Mouse (Mus musculus): ENCODE measurements around the gene Phyhd1. TPM values are rescaled to one million over a fixed set of nuclear protein-coding genes. Genes with fewer than 3 reads are reported as not detected.
A peak's percentile ranks its signal among the peaks of the same experiment; 100 is the strongest.

Gene Phyhd1
- total RNA-seq, 4 experiments from 2014 or later, result 16.6 to 22.2 (median 19.5) TPM

DNA sequence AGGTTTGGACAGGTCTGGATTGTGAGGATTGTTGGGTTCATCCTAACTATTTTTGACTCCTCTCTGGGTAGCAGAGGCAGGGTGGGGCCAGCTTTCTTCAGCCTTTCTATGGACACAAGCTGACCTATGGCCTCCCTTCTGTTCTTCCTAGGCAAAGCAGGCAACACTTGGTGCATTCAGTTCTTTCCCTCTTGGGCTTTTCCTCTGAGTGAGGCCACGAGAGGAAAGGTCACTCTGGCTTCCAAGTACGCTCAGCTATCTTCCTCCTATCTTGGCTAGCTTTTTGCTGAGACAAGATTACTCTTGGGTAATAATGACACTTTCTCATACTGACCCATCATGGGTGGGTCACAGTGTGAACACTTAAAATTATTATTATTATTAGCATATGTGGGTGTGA, 17.2 kb downstream of the Phyhd1 start:
- DNase-seq (ENCODE audit: low spot score in 2 of 2), result no peak

DNA sequence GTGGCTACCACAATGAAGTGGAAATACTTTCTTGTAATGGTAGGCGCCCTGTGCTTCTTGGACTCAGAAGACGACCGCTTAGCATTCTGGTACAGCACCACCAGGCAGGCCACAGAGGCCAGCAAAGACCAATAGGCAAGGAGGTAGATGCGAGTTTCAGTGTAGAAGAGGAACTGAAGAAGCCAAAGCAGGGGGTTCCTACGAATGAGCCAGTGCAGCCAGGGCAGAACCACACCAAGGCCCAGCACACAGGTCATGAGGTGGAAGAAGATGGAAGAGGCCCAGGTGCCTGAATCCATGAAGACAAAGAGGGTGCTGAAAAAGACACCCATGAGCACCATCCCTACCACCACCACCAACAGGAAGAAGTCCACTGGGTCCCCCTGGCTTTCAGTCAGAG, 19.0 kb downstream of the Phyhd1 start:
- DNase-seq (ENCODE audit: low spot score in 2 of 2), result no peak

DNA sequence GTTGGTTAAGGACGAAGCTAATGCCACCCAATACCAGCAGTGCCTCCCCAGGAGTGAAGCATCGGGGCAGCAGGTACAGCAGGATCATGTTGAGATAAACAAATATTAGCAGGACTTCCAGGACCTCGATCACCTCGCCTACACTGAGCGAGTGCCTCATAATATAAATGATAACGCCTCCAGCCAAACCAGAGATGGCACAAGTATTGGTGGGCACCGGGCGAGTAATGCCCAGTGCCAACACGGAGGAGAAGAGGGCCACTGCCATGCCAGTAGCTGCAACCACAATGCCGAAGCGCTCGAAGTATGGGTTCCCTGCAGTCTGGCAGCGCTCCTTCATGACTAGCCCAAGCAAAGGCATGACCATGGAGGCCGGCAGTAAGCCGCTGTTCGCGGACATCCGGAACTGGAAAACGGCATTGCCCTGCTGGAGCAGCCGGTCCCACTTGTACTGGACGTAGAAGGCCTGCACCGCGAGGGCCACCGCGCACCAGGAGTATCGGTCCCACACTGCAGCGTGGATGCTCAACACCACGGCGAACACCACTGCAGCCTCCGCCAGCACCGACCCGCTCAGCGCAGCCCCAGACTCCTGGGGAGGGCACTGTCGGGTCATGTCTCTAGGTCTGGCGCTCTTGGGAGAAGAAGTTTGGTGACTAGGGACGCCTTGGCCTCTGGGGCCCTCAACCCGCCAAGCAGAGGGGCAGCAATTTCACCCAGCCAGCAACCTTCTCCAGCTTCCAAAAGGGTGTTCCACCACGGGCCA, 19.6 kb downstream of the Phyhd1 start:
- DNase-seq (ENCODE audit: low spot score in 2 of 2), result no peak

DNA sequence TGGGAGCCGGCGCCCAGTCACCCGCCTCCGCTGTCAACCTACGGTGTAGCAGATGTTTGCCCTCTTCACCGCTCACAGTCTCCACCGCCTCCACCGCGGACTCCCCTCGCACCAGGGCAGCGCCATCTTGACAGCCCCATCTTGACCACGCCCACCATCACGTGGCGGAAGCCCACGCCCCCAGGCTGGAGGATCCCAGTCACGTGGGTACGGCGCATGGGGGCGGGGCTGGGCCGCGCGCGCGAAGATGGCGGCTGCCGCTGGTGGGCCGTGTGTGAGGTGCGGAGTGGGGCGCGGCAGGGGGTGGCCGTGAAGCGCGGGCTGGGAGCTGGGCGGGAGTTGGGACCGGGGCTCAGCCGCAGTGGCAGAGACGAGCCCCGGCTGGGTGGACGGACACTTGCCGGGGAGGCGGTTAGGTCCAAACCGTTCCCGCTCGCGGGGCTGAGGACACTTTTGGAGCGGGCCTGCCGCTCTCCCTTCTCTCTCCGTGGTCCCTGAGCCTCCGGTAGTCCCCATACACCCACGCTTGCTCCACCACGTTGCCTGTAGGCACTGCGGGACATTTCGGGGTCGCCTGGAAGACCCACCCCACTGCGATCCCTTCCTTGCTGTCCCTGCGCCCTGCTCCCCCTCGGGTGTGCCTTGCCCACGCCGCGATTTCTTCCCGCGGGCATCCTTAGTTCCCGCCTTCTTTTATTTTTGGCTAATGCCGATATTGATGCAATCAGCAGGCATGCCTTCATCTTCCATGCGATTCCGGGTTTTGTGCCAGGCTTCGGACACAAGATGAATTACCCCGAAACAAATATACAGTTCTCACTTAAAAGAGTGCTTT, 20.4 kb downstream of the Phyhd1 start, which contains the start of the genes Dolk and Nup188:
Gene Dolk (minus strand): TSS at position 143 of the 835 bp plus-strand sequence.
Gene Nup188 (plus strand): TSS at position 206 of the 835 bp plus-strand sequence.
- peak; percentile 91 for DNase-seq (ENCODE audit: low spot score in 2 of 2)

DNA sequence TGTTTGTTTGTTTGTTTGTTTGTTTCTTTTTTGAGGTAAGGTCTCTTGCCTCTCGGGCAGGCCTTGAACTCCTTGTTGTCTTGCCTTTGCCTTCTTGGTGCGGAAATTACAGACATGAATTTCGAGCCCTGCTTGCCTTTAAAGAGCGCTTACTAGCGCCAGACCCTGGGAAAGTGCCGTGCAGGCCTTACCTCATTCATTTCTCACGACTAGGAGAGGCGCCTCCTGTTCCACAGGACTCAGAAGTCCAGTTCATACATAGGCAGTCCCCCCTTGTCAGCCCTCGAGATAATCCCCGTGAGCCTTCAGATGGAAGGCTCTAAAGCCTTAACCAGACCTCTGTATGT, 21.0 kb downstream of the Phyhd1 start:
- no peak for DNase-seq (ENCODE audit: low spot score in 2 of 2)

DNA sequence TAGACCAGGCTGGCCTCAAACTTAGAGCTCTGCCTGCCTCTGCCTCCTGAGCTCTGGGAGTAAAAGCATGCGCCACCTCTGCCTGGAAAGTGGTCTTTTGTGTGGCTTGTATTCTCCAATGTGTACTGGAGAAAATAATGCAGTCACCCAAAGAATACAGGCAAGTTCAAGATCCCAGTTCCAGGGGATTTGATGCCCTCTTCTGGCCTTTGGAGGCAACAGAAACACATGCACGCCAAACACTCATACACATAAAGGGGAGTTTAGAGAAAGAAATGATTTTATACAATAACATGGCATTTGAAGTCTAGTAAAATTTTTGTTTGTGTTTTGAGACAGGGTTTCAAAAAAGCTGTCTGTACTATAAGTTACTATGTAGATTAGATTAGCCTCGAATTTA, 33.5 kb downstream of the Phyhd1 start:
- DNase-seq (ENCODE audit: low spot score in 2 of 2), result no peak

DNA sequence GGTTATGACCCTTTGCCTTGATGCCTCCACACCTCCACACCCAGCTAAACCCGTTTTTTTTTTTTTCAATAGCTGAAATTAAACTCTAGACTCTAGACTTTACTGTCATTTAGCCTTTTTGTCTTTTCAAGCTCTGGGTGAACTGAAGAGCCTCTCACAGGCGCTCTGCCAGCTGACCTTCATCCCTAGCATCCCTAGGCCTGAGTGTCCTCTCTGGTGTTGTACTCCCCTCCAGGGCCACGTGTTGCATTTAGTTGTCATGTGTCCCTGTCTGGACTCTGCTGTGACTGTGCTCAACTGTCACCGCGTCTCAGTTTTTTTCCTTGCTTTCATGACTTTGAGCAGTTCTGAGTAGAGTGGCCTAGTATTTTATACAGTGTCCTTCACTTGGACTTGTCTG, 34.0 kb downstream of the Phyhd1 start:
- DNase-seq (ENCODE audit: low spot score in 2 of 2), result no peak

DNA sequence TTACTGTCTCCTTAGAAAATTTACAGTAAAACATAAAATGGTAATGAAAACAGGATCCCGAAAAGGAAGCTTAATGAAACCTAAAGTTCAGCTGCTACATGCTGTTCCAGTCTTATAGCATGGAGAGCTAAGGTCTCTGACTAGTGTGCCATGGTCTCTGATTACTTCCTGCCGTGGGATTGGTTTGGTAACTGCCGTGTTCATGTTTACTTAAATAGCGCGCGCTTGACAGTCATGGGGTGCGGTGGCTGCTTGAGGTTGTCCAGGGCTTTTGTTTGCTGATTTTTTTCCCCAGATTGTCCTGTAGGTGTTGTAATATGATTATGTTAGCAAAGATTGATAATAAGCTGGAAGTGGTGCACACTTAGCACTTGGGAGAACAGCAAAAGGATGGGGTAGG, 40.1 kb downstream of the Phyhd1 start:
- no peak for DNase-seq (ENCODE audit: low spot score in 2 of 2)

DNA sequence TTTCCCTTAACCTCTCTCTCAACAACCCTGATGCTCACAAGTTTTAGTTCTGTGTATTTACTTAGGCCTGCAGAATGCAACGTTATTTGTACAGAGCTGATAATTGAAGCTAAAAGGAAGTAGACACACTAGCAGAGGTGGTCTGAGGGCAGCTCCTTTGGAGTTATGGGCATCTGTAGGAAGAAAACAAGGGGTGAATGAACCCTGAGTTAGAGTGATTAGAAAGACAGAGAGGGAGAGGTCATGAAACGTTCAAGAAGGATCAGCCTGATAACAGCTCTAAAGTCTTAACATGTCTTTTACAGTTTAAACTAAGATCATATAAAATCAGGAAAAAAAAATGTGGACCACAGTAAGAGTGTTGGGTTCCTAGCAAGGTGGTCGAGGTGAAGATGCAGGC, 43.3 kb downstream of the Phyhd1 start:
- DNase-seq (ENCODE audit: low spot score in 2 of 2), result no peak

DNA sequence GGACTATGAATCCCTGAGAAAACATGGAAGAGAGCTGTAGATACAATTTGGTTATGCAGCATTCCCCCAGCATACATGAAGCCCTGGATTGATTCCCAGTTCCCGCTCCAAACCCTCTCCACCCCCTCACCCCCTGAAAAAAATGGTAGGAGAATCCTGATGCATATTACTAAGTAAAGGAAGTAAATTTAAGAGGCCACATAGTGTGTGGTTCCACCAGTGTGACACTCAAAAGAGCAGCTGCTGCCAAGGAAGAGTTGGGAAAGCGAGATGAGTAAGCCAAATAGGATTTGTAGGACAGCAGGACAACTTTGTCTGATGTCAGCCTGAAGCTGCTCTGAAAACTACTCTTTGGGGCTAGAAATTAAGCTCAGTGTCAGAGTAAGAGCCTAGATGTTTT, 45.5 kb downstream of the Phyhd1 start:
- DNase-seq (ENCODE audit: low spot score in 2 of 2), result no peak

DNA sequence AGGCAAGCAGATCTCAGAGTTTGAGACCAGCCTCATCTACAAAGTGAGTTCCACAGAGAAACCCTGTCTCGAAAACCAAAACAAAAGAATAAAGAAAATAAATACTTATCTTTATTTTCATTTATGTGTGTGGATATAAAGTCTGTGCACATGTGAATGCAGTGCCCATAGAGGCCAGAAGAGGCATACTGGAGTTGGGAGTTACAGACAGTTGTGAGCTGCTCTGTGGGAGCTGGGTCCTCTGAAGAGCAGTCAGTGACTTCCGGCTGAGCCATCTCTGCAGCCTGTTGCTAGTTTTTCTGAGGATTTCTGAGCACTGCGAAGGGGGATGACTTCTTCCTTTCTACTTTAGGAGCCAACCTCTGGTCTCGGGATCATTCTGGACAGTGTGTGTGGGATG, 50.1 kb downstream of the Phyhd1 start:
- no peak for DNase-seq (ENCODE audit: low spot score in 2 of 2)

DNA sequence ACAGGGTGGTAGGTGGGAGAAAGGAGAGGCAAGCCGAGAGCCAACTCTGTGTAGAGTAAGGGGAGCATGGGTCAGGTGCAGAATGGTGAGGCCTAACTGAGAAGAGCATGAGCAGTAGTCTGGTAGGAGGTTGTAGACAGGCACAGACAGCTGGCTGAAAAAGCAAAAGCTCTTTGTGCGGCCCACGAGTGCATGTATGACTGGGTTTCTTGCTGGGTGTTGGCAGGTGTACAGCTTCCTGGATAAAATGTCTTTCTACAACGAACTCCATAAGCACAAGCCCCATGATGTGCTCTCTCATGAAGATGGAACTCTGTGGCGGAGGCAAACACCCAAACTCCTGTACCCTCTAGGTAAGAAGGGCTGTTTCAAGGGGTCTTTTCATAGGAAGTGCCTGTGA, 51.0 kb downstream of the Phyhd1 start:
- DNase-seq (ENCODE audit: low spot score in 2 of 2), result no peak

DNA sequence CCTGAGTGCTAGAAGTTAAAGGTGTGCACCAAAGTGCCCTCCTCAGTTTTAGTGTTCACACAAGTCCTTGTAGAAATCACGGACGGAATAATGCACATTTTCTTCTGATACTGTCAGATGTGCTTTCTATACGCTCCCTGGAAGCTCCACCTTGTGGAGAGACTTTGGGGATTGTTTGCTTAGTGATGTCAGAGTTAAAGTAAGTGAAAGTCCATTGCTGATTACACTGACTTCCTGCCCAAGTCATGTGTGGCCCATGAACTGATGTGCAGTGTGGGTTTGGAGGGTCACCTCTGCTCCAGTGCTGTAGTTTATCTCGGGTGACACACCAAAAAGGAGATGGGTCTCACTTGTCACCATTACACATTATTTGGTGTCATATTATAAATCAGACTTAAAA, 53.3 kb downstream of the Phyhd1 start:
- no peak for DNase-seq (ENCODE audit: low spot score in 2 of 2)

DNA sequence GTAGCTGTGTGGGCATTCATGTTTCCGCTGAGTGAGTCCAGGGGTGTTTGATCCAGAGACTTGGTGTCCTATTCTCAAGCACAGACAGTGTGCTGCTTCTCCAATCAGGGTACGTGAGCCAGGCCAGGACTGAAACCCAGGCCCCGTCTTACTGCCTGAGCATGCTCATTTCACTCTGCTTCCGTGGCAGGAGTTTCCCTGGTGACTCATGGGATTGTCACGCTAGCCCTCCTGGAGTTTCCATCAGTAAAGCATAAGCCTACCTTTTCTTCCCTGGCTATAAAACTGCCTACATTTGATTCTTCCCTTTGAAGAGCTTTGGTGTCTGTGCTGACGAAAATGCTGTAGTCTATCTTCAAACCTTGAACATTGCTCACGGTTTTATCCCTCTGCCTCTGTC, 57.1 kb downstream of the Phyhd1 start:
- no peak for DNase-seq (ENCODE audit: low spot score in 2 of 2)

DNA sequence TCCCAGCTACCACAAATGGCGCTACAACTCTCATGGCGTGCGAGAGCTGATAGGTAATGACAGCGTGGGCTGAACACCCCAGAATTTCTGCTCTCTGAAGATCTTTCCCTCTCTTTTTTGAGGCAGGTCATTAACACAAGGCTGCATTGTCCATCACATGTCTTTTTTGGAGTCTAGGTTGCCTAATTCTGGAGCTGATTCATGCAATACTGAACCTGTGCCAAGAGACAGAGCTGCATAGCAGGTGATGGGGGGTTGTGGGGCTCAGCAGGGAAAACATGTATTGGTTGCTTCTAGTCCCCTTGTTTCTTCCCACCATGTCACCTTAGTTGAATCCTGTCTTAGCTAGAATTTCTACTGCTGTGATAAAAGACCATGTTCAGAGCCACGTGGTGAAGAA, 59.3 kb downstream of the Phyhd1 start:
- DNase-seq (ENCODE audit: low spot score in 2 of 2), result no peak

DNA sequence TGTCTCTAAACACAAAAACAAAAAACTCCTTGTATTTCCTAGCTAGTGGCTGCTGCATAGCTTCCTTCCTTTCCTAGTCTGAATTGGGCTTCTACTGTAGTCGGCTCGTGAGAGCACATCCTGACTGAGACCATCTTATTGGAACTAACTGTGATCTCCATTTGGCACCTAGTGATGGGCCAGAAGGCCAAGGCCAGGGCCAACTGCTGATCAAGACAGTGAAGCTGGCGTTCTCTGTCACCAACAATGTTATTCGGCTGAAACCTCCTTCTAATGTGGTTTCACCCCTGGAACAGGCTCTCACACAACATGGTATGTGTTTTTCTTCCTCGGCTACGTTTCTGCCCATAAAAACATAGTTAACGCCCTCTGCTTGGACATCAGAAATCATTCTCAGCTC, 61.3 kb downstream of the Phyhd1 start:
- DNase-seq (ENCODE audit: low spot score in 2 of 2), result no peak

DNA sequence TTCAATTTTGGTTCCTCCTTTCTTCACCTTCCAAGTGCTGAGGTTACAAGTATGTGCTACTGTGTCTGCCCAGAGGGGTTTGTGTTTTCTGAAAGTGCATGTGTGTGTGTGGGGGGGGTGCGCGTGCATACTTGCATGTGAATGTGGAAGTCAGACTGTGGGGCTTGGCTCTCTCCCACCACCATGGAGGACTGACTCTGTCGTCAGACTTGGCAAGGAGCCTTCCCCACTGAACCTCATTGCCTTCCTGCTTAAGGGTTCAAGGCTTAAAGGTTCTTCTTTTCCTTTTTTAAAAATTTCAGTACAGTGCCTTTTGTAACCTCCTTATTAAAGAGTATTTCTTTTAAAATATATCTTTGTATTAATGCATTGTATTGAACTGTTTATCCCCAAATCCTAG, 62.8 kb downstream of the Phyhd1 start:
- no peak for DNase-seq (ENCODE audit: low spot score in 2 of 2)

Other genes with a start within 250 kb of the Phyhd1 start
- 10 to 100 TPM; 38.7 to 43.4 (median 42.1) TPM for gene Wdr34, start 217.3 kb upstream of the Phyhd1 start, total RNA-seq (2022)
- gene Set, start 208.8 kb upstream of the Phyhd1 start, total RNA-seq (2022), result 100 to 1,000 TPM; 190 to 221 (median 207) TPM
- gene Pkn3, start 188.5 kb upstream of the Phyhd1 start, total RNA-seq (2022), result 1 to 10 TPM; 1.9 to 4.5 (median 2.3) TPM
- 10 to 100 TPM in 1 of 4 experiments, 1 to 10 TPM in 3; 6.8 to 10.5 (median 8.9) TPM for gene Zdhhc12, start 172.6 kb upstream of the Phyhd1 start, total RNA-seq (2022)
- gene Zer1, start 141.6 kb upstream of the Phyhd1 start, total RNA-seq (2022), result 100 to 1,000 TPM; 141 to 144 (median 142) TPM
- 10 to 100 TPM; 46.3 to 59.3 (median 49.1) TPM for gene Tbc1d13, start 132.5 kb upstream of the Phyhd1 start, total RNA-seq (2022)
- 10 to 100 TPM; 18.8 to 23.6 (median 22.9) TPM for gene Endog, start 94.7 kb upstream of the Phyhd1 start, total RNA-seq (2022)
- gene Spout1, start 87.7 kb upstream of the Phyhd1 start, total RNA-seq (2022), result 10 to 100 TPM; 30.7 to 36.2 (median 31.6) TPM
- 10 to 100 TPM; 15.3 to 16.8 (median 16.1) TPM for gene Kyat1, start 60.4 kb upstream of the Phyhd1 start, total RNA-seq (2022)
- gene Lrrc8a, start 28.5 kb upstream of the Phyhd1 start, total RNA-seq (2022), result 10 to 100 TPM; 59.1 to 67.0 (median 61.5) TPM
- 1 to 10 TPM; 3.8 to 8.8 (median 5.5) TPM for gene Gm28035, start 25.6 kb upstream of the Phyhd1 start, total RNA-seq (2022)
- not detected for gene Gm28038, start 14.8 kb downstream of the Phyhd1 start, total RNA-seq (2022)
- 10 to 100 TPM; 23.3 to 27.7 (median 25.2) TPM for gene Dolk, start 20.1 kb downstream of the Phyhd1 start, total RNA-seq (2022)
- 10 to 100 TPM; 16.7 to 23.0 (median 19.6) TPM for gene Nup188, start 20.2 kb downstream of the Phyhd1 start, total RNA-seq (2022)
- 100 to 1,000 TPM; 279 to 301 (median 286) TPM for gene Sh3glb2, start 93.1 kb downstream of the Phyhd1 start, total RNA-seq (2022)
- gene Miga2, start 98.0 kb downstream of the Phyhd1 start, total RNA-seq (2022), result 100 to 1,000 TPM; 106 to 121 (median 108) TPM
- gene Dolpp1, start 126.1 kb downstream of the Phyhd1 start, total RNA-seq (2022), result 10 to 100 TPM; 22.2 to 30.1 (median 27.3) TPM
- 10 to 100 TPM; 52.0 to 65.8 (median 62.6) TPM for gene Crat, start 149.6 kb downstream of the Phyhd1 start, total RNA-seq (2022)
- gene Ptpa, start 149.8 kb downstream of the Phyhd1 start, total RNA-seq (2022), result 100 to 1,000 TPM; 174 to 191 (median 186) TPM
- gene Ier5l, start 208.0 kb downstream of the Phyhd1 start, total RNA-seq (2022), result 10 to 100 TPM; 18.3 to 21.6 (median 19.8) TPM

Data from left cerebral cortex, adult 8-10 months (tissue).